Mouse (Mus musculus): ENCODE results near the gene Capns1.

GRCm38 (mm10) chr7:30197592-30198129, 950 bp downstream of the Capns1 start:
- TF ChIP-seq POLR2A (IDR thresholded peaks at IDR 0.05; ENCODE audit: control insufficient read depth in 1 of 2, insufficient read depth in 1 of 2, low read depth in 1 of 2, low read length in 2 of 2, poor library complexity in 1 of 2) (no peak), NELFE (IDR thresholded peaks at IDR 0.05; ENCODE audit: low read depth, low read length) (no peak), ZMIZ1 (IDR thresholded peaks at IDR 0.05; ENCODE audit: low read depth, low read length) (no peak)
